Mouse (Mus musculus) megakaryocyte-erythroid progenitor cell, adult 5-6 weeks (primary cell): ENCODE data around the gene Snx9. TPM values are rescaled to one million over a fixed set of nuclear protein-coding genes. Genes with fewer than 3 reads are reported as not detected.

Source experiments
- ATAC-seq: replicated peaks from 2 replicates; pipeline ENCODE4 v1.8.0; 2016; ENCODE audit warnings: mild to moderate bottlenecking, inconsistent platforms; ENCODE audit not compliant: severe bottlenecking, poor library complexity, low FRiP score, low TSS enrichment
- total RNA-seq, 2 experiments: library from RNA; stranded (forward) in 1 of 2; stranded (reverse) in 1 of 2; fragments of 200-1000, 215-1000 nt in 1 of 2; fragments of >200 nt in 1 of 2; fragmentation: Nextera tagmentation in 1 of 2; gene quantifications; 2 replicates each; pipeline ENCODE4 v1.2.3; 2014 to 2017

Snx9 gene
- total RNA-seq, 2 experiments from 2014 or later = 16.5 to 25.8 TPM

DNA sequence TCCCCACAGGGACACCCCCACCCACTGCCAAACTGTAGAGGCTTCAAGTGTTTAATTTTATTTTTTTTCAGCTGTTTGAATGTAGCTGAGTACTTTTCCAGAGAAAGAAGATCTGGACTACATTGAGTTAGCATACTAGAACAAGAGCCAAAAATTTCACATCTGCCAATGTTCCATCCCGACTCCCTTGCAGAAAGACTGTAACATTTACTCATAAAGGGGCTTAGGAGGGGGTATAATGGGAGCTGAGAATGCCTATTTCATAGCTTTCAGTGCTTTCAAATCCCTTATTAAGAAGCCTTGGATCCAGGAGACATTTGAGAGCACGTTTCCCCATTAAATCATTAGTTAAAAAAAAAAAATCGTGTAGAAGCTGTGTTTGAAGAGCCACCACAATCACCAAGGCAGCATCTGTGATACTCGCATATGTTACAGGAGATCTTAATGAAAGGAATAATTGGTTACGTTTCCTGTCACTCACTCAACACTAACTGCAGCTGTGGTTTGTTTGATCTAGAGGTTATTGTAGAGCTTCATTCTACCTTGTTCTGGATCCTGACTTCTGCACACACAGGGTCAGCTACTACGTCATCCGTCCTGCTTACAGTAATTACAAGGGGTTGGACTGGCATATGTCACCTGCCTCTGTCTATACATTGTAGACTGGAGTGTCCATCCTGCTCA is 35.8 kb upstream of the Snx9 start:
- no peak for ATAC-seq

DNA sequence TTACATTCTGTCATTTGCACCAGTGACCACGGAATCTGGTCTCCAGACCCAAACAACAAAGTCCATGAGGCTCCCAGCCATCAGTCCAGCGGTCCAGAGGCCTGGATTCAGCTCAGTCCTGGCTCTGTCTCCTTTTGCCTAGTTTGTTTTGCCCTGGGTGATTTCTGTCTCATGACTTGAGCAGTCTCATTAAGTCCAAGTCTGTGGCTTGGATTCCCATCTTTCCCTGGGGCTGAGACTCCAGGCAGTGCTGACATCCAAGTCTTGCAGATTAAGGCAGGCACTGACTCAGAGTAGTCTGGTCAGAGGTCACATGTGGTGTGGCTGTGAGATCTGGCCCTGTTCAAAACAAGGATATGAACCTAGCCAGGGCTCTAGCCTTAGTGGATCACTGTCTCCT is 35.2 kb upstream of the Snx9 start:
- no peak for ATAC-seq

DNA sequence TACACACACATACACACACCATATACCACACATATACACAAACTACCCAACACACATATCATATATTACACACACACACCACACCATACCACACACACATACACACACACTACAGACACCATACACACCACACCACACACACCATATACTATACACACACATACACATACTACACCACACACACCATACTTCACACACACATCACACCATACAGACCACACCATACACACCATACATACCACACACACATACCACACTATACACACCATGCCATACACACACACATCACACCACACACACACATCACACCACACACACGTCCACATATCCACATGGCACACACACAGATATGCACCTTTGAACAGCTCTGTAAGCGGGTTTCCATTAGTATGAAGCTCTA is 34.3 kb upstream of the Snx9 start:
- no peak for ATAC-seq

DNA sequence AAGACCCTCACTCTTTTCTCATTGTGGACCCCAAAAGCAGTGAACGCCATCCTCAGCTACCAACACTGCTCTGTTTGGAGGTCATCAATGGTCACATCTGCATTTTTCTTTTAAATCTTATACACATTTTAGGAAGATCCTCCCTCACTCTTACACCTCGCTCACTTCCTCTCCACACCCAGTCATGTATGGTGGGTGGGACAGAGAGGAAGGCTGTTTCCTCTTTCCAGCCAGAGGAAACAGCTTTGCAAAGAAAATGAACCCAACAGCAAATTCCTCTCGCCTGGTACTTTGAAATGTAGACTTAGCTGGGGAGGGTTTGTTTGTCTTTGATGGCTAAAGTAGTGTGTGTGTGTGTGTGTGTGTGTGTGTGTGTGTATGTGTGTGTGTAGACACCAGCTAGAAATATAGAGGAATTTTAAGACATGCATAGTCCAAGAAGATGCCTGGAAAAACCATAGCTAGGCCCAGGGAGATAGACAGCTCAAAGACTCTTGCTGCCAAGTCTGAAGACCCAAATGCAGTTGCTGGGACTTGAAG is 33.2 kb upstream of the Snx9 start:
- ATAC-seq = no peak

DNA sequence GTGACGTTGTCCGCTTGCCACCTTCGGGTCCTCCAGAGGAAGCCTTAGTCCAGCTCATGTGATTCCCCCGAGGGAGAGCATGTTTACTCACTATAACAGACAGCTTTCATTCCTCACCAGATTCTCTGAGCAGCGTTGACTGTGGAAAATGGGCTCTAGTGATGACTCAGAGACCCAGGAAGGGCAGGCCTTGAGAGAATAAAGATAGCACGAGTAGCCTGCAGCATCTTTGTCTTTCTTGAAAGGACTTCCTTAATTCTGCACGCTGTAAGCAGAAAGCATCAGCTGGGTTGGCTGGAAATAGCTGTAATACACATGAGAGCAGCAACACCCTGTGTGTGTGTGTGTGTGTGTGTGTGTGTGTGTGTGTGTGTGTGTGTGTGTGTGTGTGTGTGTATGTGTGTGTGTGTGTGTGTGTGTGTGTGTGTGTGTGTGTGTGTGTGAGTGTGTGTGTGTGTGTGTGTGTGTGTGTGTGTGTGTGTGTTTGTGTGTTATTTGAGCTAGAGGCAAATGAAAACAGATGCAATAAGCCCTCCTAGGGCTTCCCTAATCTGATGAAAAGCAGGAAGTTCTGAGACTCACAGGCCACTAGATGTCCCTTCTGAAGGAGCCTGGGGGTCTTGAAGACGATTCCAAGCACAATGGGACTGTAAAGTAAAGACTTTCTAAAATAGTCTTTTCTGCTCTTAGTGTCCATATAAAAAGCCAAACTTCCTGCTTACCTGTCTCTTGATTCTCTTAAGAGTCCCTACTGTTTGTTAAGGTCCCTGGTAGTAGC is 27.1 kb upstream of the Snx9 start:
- ATAC-seq = no peak

DNA sequence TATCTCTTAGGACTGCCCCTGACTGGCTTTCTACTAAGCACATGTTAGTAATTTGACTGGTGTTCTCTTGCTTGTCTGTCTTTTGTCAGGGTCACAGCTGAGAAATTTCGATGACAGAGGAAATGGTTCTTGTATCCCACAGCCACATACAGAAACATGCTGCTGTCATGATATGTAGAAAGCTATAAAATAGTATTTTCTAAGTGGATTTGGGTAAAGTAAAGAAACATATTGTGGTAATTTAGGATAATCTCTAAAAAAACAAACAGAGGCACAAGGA is 26.5 kb upstream of the Snx9 start:
- ATAC-seq = no peak

DNA sequence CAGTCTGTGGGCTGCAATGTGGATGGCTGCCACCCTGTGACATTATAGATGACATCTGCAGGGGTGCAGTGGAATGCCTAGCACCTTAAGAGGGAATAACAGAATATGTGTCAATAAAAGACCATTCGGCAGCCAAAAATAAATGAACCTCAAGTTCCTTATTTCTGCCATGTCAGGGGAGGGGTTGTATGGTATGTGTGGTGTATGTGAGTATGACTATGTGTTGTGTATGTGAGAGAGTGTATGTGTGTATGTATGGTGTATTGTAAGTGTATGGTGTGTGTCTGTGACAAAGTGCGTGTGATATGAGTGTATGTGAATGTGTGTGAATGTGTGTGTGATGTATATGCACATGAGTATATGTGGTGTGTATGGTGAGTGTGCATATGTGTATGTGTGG is 23.3 kb upstream of the Snx9 start:
- ATAC-seq = no peak

DNA sequence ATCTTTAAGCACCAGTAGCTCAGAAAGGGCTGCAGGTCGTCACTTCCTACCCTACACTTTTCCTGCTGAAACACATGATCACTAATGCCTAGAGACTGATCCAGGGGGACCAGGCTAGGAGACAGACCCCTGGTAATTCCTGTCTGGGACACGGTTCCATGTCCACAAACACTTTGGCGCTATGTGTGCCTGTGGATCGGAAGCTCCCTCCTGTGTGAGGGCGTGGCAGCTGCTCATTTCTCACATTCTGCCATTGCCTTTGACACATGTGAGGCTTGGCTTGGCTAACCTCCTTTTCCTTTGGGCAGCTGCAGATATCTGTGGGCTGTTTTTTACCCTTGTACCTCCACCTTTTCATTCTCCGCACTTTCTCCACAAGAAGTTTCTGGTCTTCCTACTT is 22.0 kb upstream of the Snx9 start:
- ATAC-seq = no peak

DNA sequence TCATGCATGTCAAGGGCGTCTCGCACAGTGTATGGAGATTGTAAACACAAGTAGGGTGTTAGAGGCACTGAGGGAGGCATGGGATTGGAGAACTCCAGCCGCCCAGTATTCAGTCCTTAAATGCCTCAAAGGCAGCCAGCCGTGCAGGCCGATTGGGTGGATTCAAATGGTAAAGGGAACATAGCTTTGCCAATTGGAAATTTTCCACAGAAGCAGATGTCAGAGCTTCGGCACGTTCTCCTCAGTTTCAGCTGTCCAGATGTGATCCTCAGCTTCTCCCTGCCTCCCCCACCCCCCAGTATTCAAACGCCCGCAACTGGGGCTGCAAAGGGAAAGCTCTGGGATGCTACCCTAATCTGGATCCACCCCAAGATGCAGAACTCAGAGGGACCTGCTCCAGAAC is 21.3 kb upstream of the Snx9 start:
- no peak for ATAC-seq

DNA sequence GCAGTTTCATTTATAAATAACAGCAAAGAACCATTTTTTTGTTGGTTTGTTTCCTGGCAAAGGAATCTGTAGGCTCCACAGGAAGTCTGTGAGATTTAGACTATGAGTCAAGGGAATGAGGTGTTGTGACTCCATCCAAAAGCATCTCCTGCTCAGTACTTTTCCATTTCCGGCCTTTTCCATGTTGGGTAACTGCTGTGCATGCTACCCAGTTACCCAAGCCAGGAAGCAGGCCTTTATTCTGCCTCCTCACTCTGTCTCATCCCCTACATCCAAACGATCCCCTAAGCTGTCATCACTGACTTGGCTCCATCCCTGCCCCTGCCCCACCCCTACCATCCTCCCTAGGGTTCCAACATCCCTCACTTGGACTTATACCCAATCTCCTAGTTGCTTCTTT is 18.6 kb upstream of the Snx9 start:
- no peak for ATAC-seq

DNA sequence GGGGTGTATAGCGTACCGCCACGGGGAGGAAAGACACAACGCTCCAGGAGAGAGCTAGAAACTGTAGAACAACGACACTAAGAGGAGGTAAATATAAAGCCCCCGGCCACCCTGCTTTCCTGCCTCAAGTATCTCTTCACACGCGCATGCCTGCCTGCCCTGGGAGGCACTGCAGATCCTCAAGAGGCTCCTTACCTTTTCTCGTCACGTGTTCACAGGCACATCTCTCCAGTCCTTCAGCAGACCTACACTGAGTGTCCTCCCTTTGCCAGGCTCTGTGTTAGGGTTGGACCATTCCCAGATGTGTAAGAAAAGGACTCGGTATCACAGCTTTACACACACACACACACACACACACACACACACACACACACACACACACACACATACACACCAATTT is 18.1 kb upstream of the Snx9 start:
- ATAC-seq = 0 out of 2 replicates have a peak, but pooled peaks have one; percentile 7

DNA sequence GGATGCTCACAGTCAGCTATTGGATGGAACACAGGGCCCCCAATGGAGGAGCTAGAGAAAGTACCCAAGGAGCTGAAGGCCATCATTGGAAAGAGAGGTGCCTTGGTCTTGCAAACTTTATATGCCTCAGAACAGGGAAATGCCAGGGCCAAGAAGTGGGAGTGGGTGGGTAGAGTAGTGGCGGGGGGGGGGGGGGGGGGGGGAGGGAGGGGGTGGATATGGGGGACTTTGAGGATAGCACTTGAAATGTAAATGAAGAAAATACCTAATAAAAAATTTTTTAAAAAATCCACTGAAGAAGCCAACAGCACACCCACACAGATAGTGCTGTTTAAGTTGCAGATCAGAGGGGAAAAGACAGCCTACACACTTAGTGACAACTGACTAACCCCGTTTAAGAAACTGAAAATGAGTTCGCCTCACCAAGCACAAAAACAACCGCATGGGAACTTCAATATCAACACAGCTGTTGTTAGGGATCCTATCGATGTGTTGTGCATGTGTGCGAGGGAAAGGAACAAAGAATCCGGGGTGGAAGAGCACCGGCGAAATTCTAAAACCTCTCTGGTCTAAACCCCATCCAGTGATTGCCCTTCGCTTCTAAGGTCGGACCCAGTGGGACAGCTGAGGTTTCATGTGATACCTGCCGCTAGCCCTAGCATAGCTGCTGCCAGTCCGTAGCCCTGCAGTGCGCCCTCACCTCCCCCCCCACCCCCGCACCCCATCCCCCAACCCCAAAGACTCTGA is 13.1 kb upstream of the Snx9 start:
- ATAC-seq = no peak

DNA sequence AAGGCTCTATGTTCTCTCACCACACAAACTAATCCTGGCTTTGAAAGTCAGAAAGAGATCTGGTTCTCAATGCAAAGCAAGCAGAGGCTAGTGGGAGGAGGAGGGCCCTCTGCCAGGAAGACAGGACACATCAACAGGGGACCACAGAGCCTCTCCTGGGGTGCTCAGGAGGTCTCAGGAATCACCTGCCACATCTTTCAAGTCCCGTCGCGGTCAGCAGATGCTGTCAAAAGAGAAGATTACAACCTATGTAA is 12.6 kb upstream of the Snx9 start:
- no peak for ATAC-seq

DNA sequence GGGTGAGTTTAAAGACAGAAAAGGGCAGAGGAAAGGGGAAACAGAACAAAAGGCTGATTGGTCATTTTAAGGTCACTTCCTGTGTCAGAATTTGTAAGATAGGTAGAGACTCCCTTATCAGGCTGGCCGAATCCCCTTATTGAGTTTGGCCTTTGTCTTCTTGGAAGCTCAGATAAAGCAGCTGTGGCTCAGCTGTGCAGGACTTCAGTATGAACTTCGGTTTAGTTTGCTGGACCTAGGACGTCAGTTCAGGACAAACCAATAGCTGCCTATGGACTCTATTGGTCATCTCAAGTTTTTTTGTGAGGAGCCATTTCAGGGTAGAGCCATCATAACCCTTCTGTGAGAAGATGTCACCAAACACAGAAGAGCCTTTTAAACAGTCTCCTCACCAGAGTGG is 12.2 kb upstream of the Snx9 start:
- no peak for ATAC-seq

DNA sequence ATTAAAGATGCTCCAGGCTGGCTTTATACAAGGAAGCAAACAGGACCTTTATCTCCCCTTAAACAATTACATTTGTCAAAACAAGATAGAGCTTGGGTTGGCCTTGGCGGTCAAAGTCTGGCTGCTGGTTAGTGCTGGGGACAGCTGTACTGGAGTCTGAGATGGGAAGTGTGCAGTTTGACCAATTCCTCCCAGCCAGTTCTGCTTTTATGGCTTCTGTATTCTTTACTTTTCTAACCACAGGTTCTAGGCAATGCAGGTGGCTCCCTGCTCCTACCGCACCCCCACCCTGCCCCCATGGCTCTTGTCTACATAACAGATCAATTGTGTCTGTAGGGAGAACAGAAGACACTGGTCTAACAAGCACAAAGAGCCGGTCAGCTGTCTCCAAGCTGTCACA is 11.2 kb upstream of the Snx9 start:
- peak; percentile 71 for ATAC-seq

DNA sequence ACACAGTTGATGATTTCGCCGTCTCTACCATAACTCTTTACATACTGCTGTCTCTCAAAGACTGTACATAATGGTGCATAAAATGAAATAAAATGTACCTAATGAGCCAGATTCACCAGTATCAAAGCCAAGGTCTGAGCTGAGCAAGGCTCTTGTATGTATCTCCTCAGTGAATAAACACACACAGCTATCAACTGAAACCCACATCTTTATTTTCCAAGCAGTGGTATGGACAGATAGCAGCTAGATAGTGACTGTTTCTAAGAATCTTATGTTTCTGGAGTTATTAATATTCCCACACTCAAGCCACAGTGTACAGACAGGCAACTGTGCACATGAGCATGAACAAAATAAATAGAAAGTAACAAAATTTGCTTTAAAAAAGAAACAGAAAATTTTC is 10.7 kb upstream of the Snx9 start:
- ATAC-seq = peak; percentile 67

DNA sequence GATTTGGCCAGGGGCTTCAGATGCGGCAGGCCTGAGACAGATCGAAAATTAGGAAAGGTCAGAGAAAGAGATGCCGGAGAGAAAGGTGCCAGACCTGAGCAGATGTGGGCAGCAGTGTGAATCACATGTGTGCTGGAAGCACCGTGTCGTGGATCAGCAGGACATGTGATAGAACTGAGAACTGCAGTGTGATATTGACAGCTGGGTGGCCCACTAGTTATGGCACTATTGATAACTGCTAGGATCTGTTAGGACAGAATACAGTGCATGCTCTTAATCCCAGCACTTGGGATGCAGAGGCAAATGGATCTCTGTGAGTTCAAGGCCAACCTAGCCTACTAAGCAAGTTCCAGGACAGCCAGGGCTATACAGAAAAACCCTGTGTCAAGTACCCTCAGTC is 10.3 kb upstream of the Snx9 start:
- 0 out of 2 replicates have a peak, but pooled peaks have one; percentile 18 for ATAC-seq

DNA sequence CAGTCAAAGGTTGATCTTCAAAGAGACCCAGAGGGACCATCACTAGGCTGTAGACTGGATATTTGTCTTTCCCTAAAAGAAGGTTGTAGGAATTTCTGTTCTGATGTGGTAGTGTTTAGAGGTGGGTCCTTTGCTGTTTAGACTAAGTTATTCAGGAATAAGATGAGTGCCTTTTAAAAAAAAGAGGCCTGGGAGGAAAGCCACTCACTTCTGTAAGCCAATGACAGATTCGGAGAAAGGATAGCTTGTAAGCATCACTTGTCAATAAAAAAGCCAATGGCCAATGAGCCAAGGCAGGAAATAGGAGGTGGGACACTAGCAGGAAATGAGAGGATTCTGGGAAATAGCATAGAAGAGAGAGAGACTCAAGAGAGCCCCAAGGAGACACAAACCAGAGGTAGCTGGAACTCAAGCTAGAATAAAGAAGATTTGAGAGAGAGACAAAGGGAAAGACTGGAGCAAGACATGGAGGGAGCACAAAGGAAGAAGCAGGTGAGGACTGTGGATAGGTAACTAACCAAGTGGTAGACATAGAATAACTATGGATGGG is 9.8 kb upstream of the Snx9 start:
- no peak for ATAC-seq

DNA sequence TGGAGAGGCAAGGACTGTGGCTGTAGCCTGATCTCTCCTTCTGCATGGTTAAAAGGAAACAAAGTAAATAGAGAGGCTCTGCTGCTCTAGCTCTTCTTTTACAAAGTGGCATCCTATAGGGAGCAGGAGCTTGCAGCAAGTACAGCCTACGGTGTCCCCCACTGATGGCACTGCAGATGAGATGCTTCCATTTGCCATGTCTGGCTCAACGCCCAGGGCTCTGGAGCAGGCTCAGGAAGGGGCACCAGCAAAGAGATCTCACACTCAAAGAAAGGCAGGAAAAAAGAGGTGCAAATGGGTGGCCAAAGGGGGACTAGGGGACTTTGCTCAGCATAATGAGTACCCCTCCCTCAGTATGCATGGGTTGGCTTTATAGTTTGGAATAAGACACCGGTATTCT is 7.0 kb upstream of the Snx9 start:
- ATAC-seq = no peak

DNA sequence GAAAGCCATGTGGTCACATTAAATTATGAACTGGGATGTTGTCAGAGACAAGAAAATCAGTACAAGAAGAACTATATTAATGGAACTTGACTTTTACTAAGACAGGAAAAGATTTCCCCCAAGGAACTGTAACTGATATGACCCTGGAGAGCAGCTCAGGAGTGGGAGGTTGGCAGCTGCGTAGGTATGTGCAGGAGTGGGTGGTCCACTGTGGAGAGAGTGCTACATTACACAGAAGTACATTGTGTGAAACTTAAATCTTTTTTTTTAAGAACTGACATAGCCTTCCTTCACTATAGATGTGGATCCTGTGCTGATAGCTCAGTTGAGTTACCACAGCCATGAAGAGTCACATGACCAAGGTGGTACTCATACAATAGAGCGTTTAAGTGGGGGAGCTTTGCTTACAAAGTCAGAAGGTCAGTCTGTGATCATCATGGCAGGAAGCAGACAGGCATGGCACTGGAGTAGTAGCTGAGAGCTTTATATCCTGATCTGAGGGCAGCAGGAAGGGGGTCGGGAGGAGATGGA is 6.3 kb upstream of the Snx9 start:
- no peak for ATAC-seq
